Mouse (Mus musculus): ENCODE measurements around the gene Fam57b. TPM values are rescaled to one million over a fixed set of nuclear protein-coding genes. Genes with fewer than 3 reads are reported as not detected.

Fam57b gene
- total and polyA plus RNA-seq, 3 experiments, result 0.30 TPM; not detected in 2

DNA sequence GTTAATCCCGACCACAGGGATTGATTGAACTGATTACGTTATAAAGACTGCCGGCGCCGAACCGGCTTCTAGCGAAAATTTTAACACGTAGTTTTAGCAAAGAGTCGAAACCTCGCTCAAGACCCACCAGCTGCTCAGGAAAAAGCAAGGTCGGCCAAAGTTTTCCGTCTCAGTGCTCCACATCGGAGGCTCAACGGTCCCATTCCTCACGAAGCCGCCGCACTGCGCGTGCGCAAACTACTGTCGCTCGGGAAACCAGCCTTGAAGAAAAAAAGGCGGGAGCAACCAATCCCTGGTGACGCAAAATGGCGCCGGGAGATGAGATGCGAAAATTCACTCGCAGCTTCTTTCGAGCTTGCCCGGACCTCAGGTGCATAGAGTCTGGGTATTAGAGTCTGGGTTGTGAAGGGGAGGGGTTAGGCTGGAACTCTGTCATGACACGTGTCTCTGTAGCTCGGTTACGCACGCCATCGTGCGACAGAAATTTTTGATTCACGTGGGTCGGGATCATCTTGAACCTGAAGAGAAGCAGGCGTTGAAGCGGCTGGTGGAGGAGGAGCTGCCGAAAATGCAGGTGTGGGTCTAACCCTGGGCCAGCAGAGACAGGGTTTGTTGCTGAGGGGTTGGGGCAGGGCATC, 64.8 kb downstream of the Fam57b start, which contains the start of gene Ino80e:
Ino80e (minus strand) TSS at position 231 of the 638 bp plus-strand sequence.
- peaks cover 5 to 51% of the 10 kb centered on the region in 2 experiments for H3K4me1 ChIP-seq (ENCODE audit: control insufficient read depth in 1 of 2, insufficient read depth in 2 of 2)
- peaks cover 55 to 73% of the 10 kb centered on the region in 2 experiments for H3K36me3 ChIP-seq (replicated peaks in 1 of 2; ENCODE audit: control insufficient read depth in 1 of 2, insufficient read depth in 1 of 2, low read length in 1 of 2)
- H3K27ac ChIP-seq (ENCODE audit: insufficient read depth, low read depth), result peak within 1 kb of the TSS; percentile 39
- H3K9ac ChIP-seq (ENCODE audit: insufficient read depth, low read depth), result peak within 1 kb of the TSS; percentile 93
- no peaks in the 10 kb centered on the region for H3K27me3 ChIP-seq (replicated peaks)
- peak within 1 kb of the TSS; percentile 84 to 87 (median 85) for H3K4me3 ChIP-seq (replicated peaks in 1 of 3; ENCODE audit: low read depth in 2 of 3, low read length in 2 of 3, poor library complexity in 1 of 3)
- in situ Hi-C loops (cut with MboI; ENCODE audit: low pct_ligation_motif_present, low pct_unique_long_range_greater_than_20kb, low sequenced_read_pairs) (no loop called here), dilution Hi-C loops (cut with MboI; ENCODE audit: extremely low pct_ligation_motif_present, extremely low pct_unique_long_range_greater_than_20kb, low sequenced_read_pairs) (no loop called here)
- DNase-seq (ENCODE audit: extremely low read depth), result peak; percentile 97
- peak within 1 kb of the TSS; percentile 78 for H3K4me2 ChIP-seq (ENCODE audit: insufficient read depth, low read depth, poor library complexity, severe bottlenecking)
- peaks cover 32% of the 10 kb centered on the region for H3K79me2 ChIP-seq (replicated peaks; ENCODE audit: control insufficient read depth, extremely low read depth, insufficient read depth, poor library complexity, severe bottlenecking)
- peak; percentile 75 for TF ChIP-seq TCF12 (IDR thresholded peaks at IDR 0.05; ENCODE audit: low read depth, low read length)
- no peak; the same call in 1 of the 2 replicates for TF ChIP-seq USF1 (IDR thresholded peaks at IDR 0.05; ENCODE audit: low read depth, low read length)
- TF ChIP-seq TBP (conservative IDR thresholded peaks at IDR 0.05; ENCODE audit: low read depth, low read length), result peak; percentile 68; the same call in 1 of the 2 replicates
- peak; percentile 31; the same call in 1 of the 2 replicates for TF ChIP-seq POLR2A (IDR thresholded peaks at IDR 0.05; ENCODE audit: low read depth, low read length)
- TF ChIP-seq SMC3 (IDR thresholded peaks at IDR 0.05; ENCODE audit: low read depth, low read length), result no peak
- peak; percentile 98 for TF ChIP-seq MXI1 (IDR thresholded peaks at IDR 0.05; ENCODE audit: low read depth, low read length)
- peak; percentile 72 for TF ChIP-seq BHLHE40 (IDR thresholded peaks at IDR 0.05; ENCODE audit: low read depth, low read length)
- peak; percentile 77 for TF ChIP-seq SIN3A (IDR thresholded peaks at IDR 0.05; ENCODE audit: low read length)
- 0 out of 2 replicates have a peak, but pooled peaks have one; percentile 57 for TF ChIP-seq UBTF (IDR thresholded peaks at IDR 0.05; ENCODE audit: low read depth, low read length)
- peak; percentile 99 for TF ChIP-seq MYC (IDR thresholded peaks at IDR 0.05; ENCODE audit: low read depth, low read length)
- peak; percentile 94 for TF ChIP-seq NRF1 (IDR thresholded peaks at IDR 0.05; ENCODE audit: low read depth, low read length)
- TF ChIP-seq ZNF384 (IDR thresholded peaks at IDR 0.05; ENCODE audit: low read depth, low read length), result peak; percentile 78
- TF ChIP-seq USF2 (conservative IDR thresholded peaks at IDR 0.05; ENCODE audit: low read depth, low read length), result peak; percentile 32; the same call in 1 of the 2 replicates
- TF ChIP-seq NELFE (IDR thresholded peaks at IDR 0.05; ENCODE audit: low read depth, low read length), result peak; percentile 58; the same call in 1 of the 2 replicates
- no peak for TF ChIP-seq IRF4 (IDR thresholded peaks at IDR 0.05; ENCODE audit: low read depth, low read length)
- TF ChIP-seq E2F4 (IDR thresholded peaks at IDR 0.05; ENCODE audit: insufficient replicate concordance, low read depth, low read length), result peak; percentile 92
- no peak for TF ChIP-seq GABPA (IDR thresholded peaks at IDR 0.05; ENCODE audit: insufficient replicate concordance, low read depth, low read length)
- no peak for TF ChIP-seq ZKSCAN1 (IDR thresholded peaks at IDR 0.05; ENCODE audit: borderline replicate concordance, low read depth, low read length)
- TF ChIP-seq CHD1 (IDR thresholded peaks at IDR 0.05; ENCODE audit: low read depth, low read length), result no peak
- TF ChIP-seq MAX (IDR thresholded peaks at IDR 0.05; ENCODE audit: low read length), result peak; percentile 96
- H3K9me3 ChIP-seq (replicated peaks; ENCODE audit: low read length), result no peaks in the 10 kb centered on the region
